In genomic region chr5:130143977-130144333, GRCm38 (mm10) we compare ENCODE assay signal across 8 mouse cellular contexts. TPM values are rescaled to one million over a fixed set of nuclear protein-coding genes. Genes with fewer than 3 reads are reported as not detected.
DNase-seq lines count a peak whose midpoint lies in the region; ATAC-seq and TF ChIP-seq lines count a peak whose summit lies in the region.

No protein-coding gene starts in this region.

- H3K4me1 ChIP-seq in erythroblast, embryonic 14.5 days (ENCODE audit: control insufficient read depth) = peaks cover 54% of the 10 kb centered on the region
- H3K4me1 ChIP-seq in heart, embryonic 15.5 days (replicated peaks) = peaks cover 12% of the 10 kb centered on the region
- peaks cover 18% of the 10 kb centered on the region for H3K4me1 ChIP-seq in liver, postnatal 0 days (ENCODE audit: insufficient read depth)
- H3K4me1 ChIP-seq in neural tube, embryonic 14.5 days (ENCODE audit: control insufficient read depth, insufficient read depth, low read length) = peaks cover 8% of the 10 kb centered on the region; the same call in 1 of the 2 replicates

- peak overlapping the region; percentile 74 for H3K4me3 ChIP-seq in erythroblast, embryonic 14.5 days (replicated peaks)
- peak overlapping the region; percentile 71 for H3K4me3 ChIP-seq in heart, embryonic 15.5 days
- H3K4me3 ChIP-seq in liver, postnatal 0 days (ENCODE audit: low read depth, low read length) = peak overlapping the region; percentile 81
- peak overlapping the region; percentile 70 for H3K4me3 ChIP-seq in neural tube, embryonic 14.5 days (ENCODE audit: low read depth, low read length)

- peaks cover 21% of the 10 kb centered on the region for H3K36me3 ChIP-seq in erythroblast, embryonic 14.5 days (ENCODE audit: control insufficient read depth)
- H3K36me3 ChIP-seq in heart, embryonic 15.5 days = peaks cover 5% of the 10 kb centered on the region; the same call in 1 of the 2 replicates
- H3K36me3 ChIP-seq in liver, postnatal 0 days (replicated peaks; ENCODE audit: insufficient read depth, low read length) = peaks cover 9% of the 10 kb centered on the region
- H3K36me3 ChIP-seq in neural tube, embryonic 14.5 days (ENCODE audit: control insufficient read depth, insufficient read depth, low read length) = 0 out of 2 replicates have a peak, but pooled peaks cover 4% of the 10 kb centered on the region

- no peaks in the 10 kb centered on the region for H3K27me3 ChIP-seq in erythroblast, embryonic 14.5 days (ENCODE audit: control insufficient read depth)
- no peaks in the 10 kb centered on the region; the same call in 1 of the 2 replicates for H3K27me3 ChIP-seq in heart, embryonic 15.5 days
- no peaks in the 10 kb centered on the region for H3K27me3 ChIP-seq in liver, postnatal 0 days (ENCODE audit: insufficient read depth, low read length)
- H3K27me3 ChIP-seq in neural tube, embryonic 14.5 days (ENCODE audit: control insufficient read depth, insufficient read depth, low read length) = no peaks in the 10 kb centered on the region

- H3K4me2 ChIP-seq in heart, embryonic 15.5 days = peak overlapping the region; percentile 97
- H3K4me2 ChIP-seq in liver, postnatal 0 days (ENCODE audit: low read depth, low read length) = peak overlapping the region; percentile 99
- peak overlapping the region; percentile 69 for H3K4me2 ChIP-seq in neural tube, embryonic 14.5 days (ENCODE audit: low read depth, low read length)

- ATAC-seq in heart, embryonic 15.5 days (replicated peaks; ENCODE audit: insufficient number of reproducible peaks, insufficient read depth, low FRiP score, low read depth) = peak; percentile 44
- peak; percentile 28 for ATAC-seq in liver, postnatal 0 days
- peak; percentile 58 for ATAC-seq in neural tube, embryonic 14.5 days (ENCODE audit: low read depth)

- TF ChIP-seq CTCF in liver, postnatal 0 days (IDR thresholded peaks at IDR 0.05; ENCODE audit: low read depth) = no peak

- peak overlapping the region; percentile 73 for H3K27ac ChIP-seq in heart, embryonic 15.5 days
- peak overlapping the region; percentile 93 for H3K27ac ChIP-seq in liver, postnatal 0 days (ENCODE audit: low read depth)
- H3K27ac ChIP-seq in neural tube, embryonic 14.5 days (ENCODE audit: low read depth, low read length) = peak overlapping the region; percentile 87

- peak overlapping the region; percentile 73 for H3K9ac ChIP-seq in heart, embryonic 15.5 days
- H3K9ac ChIP-seq in liver, postnatal 0 days (replicated peaks) = peak overlapping the region; percentile 88
- peak overlapping the region; percentile 43 for H3K9ac ChIP-seq in neural tube, embryonic 14.5 days (replicated peaks; ENCODE audit: low read depth, low read length)

- WGBS in heart, embryonic 15.5 days = 3% methylated on average over 20 of the region's 20 CpGs
- 4% methylated on average over 20 of the region's 20 CpGs for WGBS in liver, postnatal 0 days (ENCODE audit: insufficient replicate concordance)
- 2% methylated on average over 20 of the region's 20 CpGs for WGBS in neural tube, embryonic 14.5 days

- TF ChIP-seq EP300 in liver, postnatal 0 days (IDR thresholded peaks at IDR 0.05; ENCODE audit: low read depth) = no peak

- peak; percentile 49 for DNase-seq in urinary bladder, adult 2 months (ENCODE audit: low spot score)
- DNase-seq in urinary bladder, postnatal 10 days (ENCODE audit: low spot score) = no peak
- peak; percentile 70 to 89 for DNase-seq in kidney, postnatal 25 days
- DNase-seq in liver, postnatal 0 days = peak; percentile 81
- peak; percentile 87 for DNase-seq in testis, postnatal 10 days (ENCODE audit: low spot score)

- H3K9me3 ChIP-seq in erythroblast, embryonic 14.5 days (ENCODE audit: control insufficient read depth, low read length) = no peaks in the 10 kb centered on the region
- no peaks in the 10 kb centered on the region for H3K9me3 ChIP-seq in heart, embryonic 15.5 days (replicated peaks)
- H3K9me3 ChIP-seq in liver, postnatal 0 days (ENCODE audit: low read length) = no peaks in the 10 kb centered on the region
- no peaks in the 10 kb centered on the region for H3K9me3 ChIP-seq in neural tube, embryonic 14.5 days (ENCODE audit: control insufficient read depth, low read length)

RNA-seq across cellular contexts. Expression of gene Kctd7, which starts 0.7 kb away (rescaled TPM):
- 4.2 and 4.5 TPM in 2 replicates for polyA plus RNA-seq in urinary bladder, adult 2 months (2012; rRNA removed)
- 1.4 and 2.1 TPM in 2 replicates for polyA plus RNA-seq in erythroblast, embryonic 14.5 days (2012)
- 4.1 and 5.8 TPM in 2 replicates for polyA plus RNA-seq in heart, embryonic 15.5 days (2015; fragmentation: Nextera tagmentation; extraction: Ambion mirVana)
- polyA plus RNA-seq in liver, postnatal 0 days (2015; fragmentation: Nextera tagmentation; extraction: Ambion mirVana) = 3.6 and 3.9 TPM in 2 replicates
- polyA plus RNA-seq in neural tube, embryonic 14.5 days (2014; fragmentation: Nextera tagmentation; extraction: Ambion mirVana) = 16.1 and 17.5 TPM in 2 replicates

RNA-seq across cellular contexts. Expression of gene Rabgef1, which starts 27.6 kb away (rescaled TPM):
- 64.4 and 70.6 TPM in 2 replicates for polyA plus RNA-seq in urinary bladder, adult 2 months (2012; rRNA removed)
- polyA plus RNA-seq in erythroblast, embryonic 14.5 days (2012) = 4.2 and 4.7 TPM in 2 replicates
- polyA plus RNA-seq in heart, embryonic 15.5 days (2015; fragmentation: Nextera tagmentation; extraction: Ambion mirVana) = 19.3 and 19.9 TPM in 2 replicates
- polyA plus RNA-seq in liver, postnatal 0 days (2015; fragmentation: Nextera tagmentation; extraction: Ambion mirVana) = 18.5 and 19.7 TPM in 2 replicates
- polyA plus RNA-seq in neural tube, embryonic 14.5 days (2014; fragmentation: Nextera tagmentation; extraction: Ambion mirVana) = 40.0 and 41.1 TPM in 2 replicates
